In the genomic region with DNA sequence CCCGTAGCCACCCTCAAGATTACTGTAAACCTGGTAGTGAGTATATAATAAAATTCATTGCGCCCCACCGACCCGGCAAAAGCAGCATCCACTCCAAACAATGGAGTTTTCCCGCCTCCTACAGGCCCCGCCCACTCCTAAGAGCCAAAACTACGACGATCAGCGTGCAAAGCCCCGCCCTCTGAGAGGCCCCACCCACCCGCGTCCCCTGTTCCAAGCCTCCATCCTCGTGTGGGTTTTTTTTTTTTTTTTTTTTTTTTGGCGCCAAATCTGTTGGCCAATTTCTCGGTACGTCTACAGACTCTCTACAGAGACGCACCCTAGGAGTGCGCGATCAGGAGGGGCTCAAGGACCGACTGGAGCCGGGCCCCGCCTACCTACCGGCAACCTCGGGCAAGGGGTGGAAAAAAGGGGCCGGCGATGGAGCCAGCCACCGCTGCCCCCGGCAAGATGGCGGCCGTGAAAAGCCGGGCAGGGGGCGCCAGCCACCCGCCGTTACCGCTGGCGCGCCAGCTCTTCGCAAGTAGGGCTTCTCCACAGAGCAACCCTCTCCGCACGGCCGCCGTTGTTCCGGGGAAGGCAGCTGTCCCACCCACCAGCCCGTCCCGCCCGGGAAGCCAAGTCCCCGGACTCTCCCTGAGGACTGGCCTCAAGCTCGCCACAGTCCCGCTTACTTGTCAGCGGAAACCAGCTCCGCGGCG, we compare ENCODE assay signal across 8 mouse cellular contexts. TPM values are rescaled to one million over a fixed set of nuclear protein-coding genes. Genes with fewer than 3 reads are reported as not detected.
DNase-seq lines count a peak whose midpoint lies in the region; ATAC-seq and TF ChIP-seq lines count a peak whose summit lies in the region.

No protein-coding gene starts in this region.

- no peaks in the 10 kb centered on the region for H3K9me3 ChIP-seq in embryonic facial prominence, embryonic 10.5 days
- no peaks in the 10 kb centered on the region for H3K9me3 ChIP-seq in intestine, postnatal 0 days (ENCODE audit: control insufficient read depth)
- no peaks in the 10 kb centered on the region for H3K9me3 ChIP-seq in limb, embryonic 12.5 days
- H3K9me3 ChIP-seq in midbrain, embryonic 14.5 days (ENCODE audit: control insufficient read depth, low read length), result no peaks in the 10 kb centered on the region

- peak; percentile 72 for ATAC-seq in granulocyte monocyte progenitor cell, adult 5-6 weeks (replicated peaks; ENCODE audit: poor library complexity, severe bottlenecking)
- ATAC-seq in intestine, postnatal 0 days, result peak; percentile 62
- peak; percentile 74 for ATAC-seq in limb, embryonic 12.5 days (ENCODE audit: insufficient number of reproducible peaks, insufficient read depth, low FRiP score, low TSS enrichment, low read depth)
- peak; percentile 82 for ATAC-seq in midbrain, embryonic 14.5 days (ENCODE audit: low FRiP score, low TSS enrichment)

- H3K4me1 ChIP-seq in embryonic facial prominence, embryonic 10.5 days, result peaks cover 16% of the 10 kb centered on the region
- peaks cover 5% of the 10 kb centered on the region; the same call in 1 of the 2 replicates for H3K4me1 ChIP-seq in intestine, postnatal 0 days (replicated peaks; ENCODE audit: control insufficient read depth, insufficient read depth, low read length)
- H3K4me1 ChIP-seq in limb, embryonic 12.5 days (replicated peaks), result peaks cover 11% of the 10 kb centered on the region
- H3K4me1 ChIP-seq in midbrain, embryonic 14.5 days (ENCODE audit: control insufficient read depth, insufficient read depth, low read length), result peaks cover 18% of the 10 kb centered on the region

- no peaks in the 10 kb centered on the region for H3K27me3 ChIP-seq in embryonic facial prominence, embryonic 10.5 days (replicated peaks; ENCODE audit: low read depth, poor library complexity, severe bottlenecking)
- H3K27me3 ChIP-seq in intestine, postnatal 0 days (replicated peaks; ENCODE audit: control insufficient read depth, insufficient read depth, low read length), result no peaks in the 10 kb centered on the region
- H3K27me3 ChIP-seq in limb, embryonic 12.5 days, result no peaks in the 10 kb centered on the region
- no peaks in the 10 kb centered on the region for H3K27me3 ChIP-seq in midbrain, embryonic 14.5 days (ENCODE audit: control insufficient read depth, insufficient read depth, low read length)

- DNase-seq in 3T3-L1 (ENCODE audit: low read depth, low spot score), result peak; percentile 93
- DNase-seq in adrenal gland, postnatal 14 days, result peak; percentile 89
- peak; percentile 96 for DNase-seq in embryonic facial prominence, embryonic 10.5 days (ENCODE audit: low spot score)
- peak; percentile 95 for DNase-seq in midbrain, embryonic 14.5 days
- peak; percentile 61 to 76 for DNase-seq in spleen, adult 18-20 months

- peak; percentile 43 for TF ChIP-seq CTCF in intestine, postnatal 0 days (IDR thresholded peaks at IDR 0.05; ENCODE audit: low read depth)

- peak overlapping the region; percentile 92 for H3K9ac ChIP-seq in intestine, postnatal 0 days (ENCODE audit: low read depth, low read length)
- peak overlapping the region; percentile 84 for H3K9ac ChIP-seq in limb, embryonic 12.5 days (replicated peaks)
- H3K9ac ChIP-seq in midbrain, embryonic 14.5 days (replicated peaks; ENCODE audit: low read length), result peak overlapping the region; percentile 70

- WGBS in embryonic facial prominence, embryonic 10.5 days, result under 1% methylated on average over 52 of the region's 53 CpGs
- WGBS in intestine, postnatal 0 days, result under 1% methylated on average over 52 of the region's 53 CpGs
- under 1% methylated on average over 53 of the region's 53 CpGs for WGBS in limb, embryonic 12.5 days
- WGBS in midbrain, embryonic 14.5 days, result under 1% methylated on average over 53 of the region's 53 CpGs

- H3K4me3 ChIP-seq in embryonic facial prominence, embryonic 10.5 days, result peak overlapping the region; percentile 99
- peak overlapping the region; percentile 100 for H3K4me3 ChIP-seq in intestine, postnatal 0 days (ENCODE audit: low read depth, low read length)
- H3K4me3 ChIP-seq in limb, embryonic 12.5 days (replicated peaks), result peak overlapping the region; percentile 82
- peak overlapping the region; percentile 100 for H3K4me3 ChIP-seq in midbrain, embryonic 14.5 days (replicated peaks; ENCODE audit: low read depth, low read length)

- peaks cover 40% of the 10 kb centered on the region for H3K36me3 ChIP-seq in embryonic facial prominence, embryonic 10.5 days (replicated peaks)
- H3K36me3 ChIP-seq in intestine, postnatal 0 days (ENCODE audit: control insufficient read depth, insufficient read depth), result peaks cover 9% of the 10 kb centered on the region; the same call in 1 of the 2 replicates
- H3K36me3 ChIP-seq in limb, embryonic 12.5 days, result peaks cover 28% of the 10 kb centered on the region
- peaks cover 5% of the 10 kb centered on the region for H3K36me3 ChIP-seq in midbrain, embryonic 14.5 days (ENCODE audit: control insufficient read depth, insufficient read depth, low read length)

- H3K27ac ChIP-seq in embryonic facial prominence, embryonic 10.5 days (replicated peaks), result peak overlapping the region; percentile 99
- peak overlapping the region; percentile 91 for H3K27ac ChIP-seq in intestine, postnatal 0 days (ENCODE audit: low read depth, low read length)
- peak overlapping the region; percentile 95 for H3K27ac ChIP-seq in limb, embryonic 12.5 days
- peak overlapping the region; percentile 94 for H3K27ac ChIP-seq in midbrain, embryonic 14.5 days (replicated peaks; ENCODE audit: low read depth, low read length)

- peak overlapping the region; percentile 79 for H3K4me2 ChIP-seq in intestine, postnatal 0 days (replicated peaks; ENCODE audit: low read depth)
- H3K4me2 ChIP-seq in limb, embryonic 12.5 days, result peak overlapping the region; percentile 62
- peak overlapping the region; percentile 57 for H3K4me2 ChIP-seq in midbrain, embryonic 14.5 days (ENCODE audit: low read length)

RNA-seq across cellular contexts. Expression of a gene that starts 0.9 kb away (rescaled TPM):
- 51.1 and 51.6 TPM in 2 replicates for total RNA-seq in adrenal gland, postnatal 14 days (2021)
- 333 and 342 TPM in 2 replicates for polyA plus RNA-seq in embryonic facial prominence, embryonic 10.5 days (2016; fragmentation: Nextera tagmentation; extraction: Ambion mirVana)
- 190 and 192 TPM in 2 replicates for total RNA-seq in granulocyte monocyte progenitor cell, adult 5-6 weeks (2014; fragmentation: Nextera tagmentation)
- 397 and 446 TPM in 2 replicates for total RNA-seq in granulocyte monocyte progenitor cell, adult 5-6 weeks (2017)
- polyA plus RNA-seq in intestine, postnatal 0 days (2015; fragmentation: Nextera tagmentation; extraction: Ambion mirVana), result 36.9 and 38.6 TPM in 2 replicates
- polyA plus RNA-seq in limb, embryonic 12.5 days (2016; fragmentation: Nextera tagmentation; extraction: Ambion mirVana), result 322 and 325 TPM in 2 replicates
- 94.4 and 110 TPM in 2 replicates for polyA plus RNA-seq in midbrain, embryonic 14.5 days (2014; fragmentation: Nextera tagmentation; extraction: Ambion mirVana)

RNA-seq across cellular contexts. Expression of a gene that starts 24.7 kb away (rescaled TPM):
- total RNA-seq in adrenal gland, postnatal 14 days (2021), result 639 and 649 TPM in 2 replicates
- 644 and 663 TPM in 2 replicates for polyA plus RNA-seq in embryonic facial prominence, embryonic 10.5 days (2016; fragmentation: Nextera tagmentation; extraction: Ambion mirVana)
- 398 and 454 TPM in 2 replicates for total RNA-seq in granulocyte monocyte progenitor cell, adult 5-6 weeks (2014; fragmentation: Nextera tagmentation)
- 580 and 694 TPM in 2 replicates for total RNA-seq in granulocyte monocyte progenitor cell, adult 5-6 weeks (2017)
- 860 and 870 TPM in 2 replicates for polyA plus RNA-seq in intestine, postnatal 0 days (2015; fragmentation: Nextera tagmentation; extraction: Ambion mirVana)
- polyA plus RNA-seq in limb, embryonic 12.5 days (2016; fragmentation: Nextera tagmentation; extraction: Ambion mirVana), result 634 and 637 TPM in 2 replicates
- 638 and 660 TPM in 2 replicates for polyA plus RNA-seq in midbrain, embryonic 14.5 days (2014; fragmentation: Nextera tagmentation; extraction: Ambion mirVana)

RNA-seq across cellular contexts. Expression of a gene that starts 30.4 kb away (rescaled TPM):
- 10.0 and 11.0 TPM in 2 replicates for total RNA-seq in adrenal gland, postnatal 14 days (2021)
- 1.6 and 1.7 TPM in 2 replicates for polyA plus RNA-seq in embryonic facial prominence, embryonic 10.5 days (2016; fragmentation: Nextera tagmentation; extraction: Ambion mirVana)
- 11.4 TPM in 1 of 2 replicates, not detected in the other for total RNA-seq in granulocyte monocyte progenitor cell, adult 5-6 weeks (2014; fragmentation: Nextera tagmentation)
- 0.26 and 0.43 TPM in 2 replicates for total RNA-seq in granulocyte monocyte progenitor cell, adult 5-6 weeks (2017)
- 4.1 and 6.1 TPM in 2 replicates for polyA plus RNA-seq in intestine, postnatal 0 days (2015; fragmentation: Nextera tagmentation; extraction: Ambion mirVana)
- polyA plus RNA-seq in limb, embryonic 12.5 days (2016; fragmentation: Nextera tagmentation; extraction: Ambion mirVana), result 2.4 and 2.5 TPM in 2 replicates
- polyA plus RNA-seq in midbrain, embryonic 14.5 days (2014; fragmentation: Nextera tagmentation; extraction: Ambion mirVana), result 5.4 and 5.9 TPM in 2 replicates

RNA-seq across cellular contexts. Expression of a gene that starts 58.5 kb away (rescaled TPM):
- 546 and 672 TPM in 2 replicates for total RNA-seq in adrenal gland, postnatal 14 days (2021)
- 1,415 and 1,463 TPM in 2 replicates for polyA plus RNA-seq in embryonic facial prominence, embryonic 10.5 days (2016; fragmentation: Nextera tagmentation; extraction: Ambion mirVana)
- 255 and 303 TPM in 2 replicates for total RNA-seq in granulocyte monocyte progenitor cell, adult 5-6 weeks (2014; fragmentation: Nextera tagmentation)
- total RNA-seq in granulocyte monocyte progenitor cell, adult 5-6 weeks (2017), result 264 and 283 TPM in 2 replicates
- polyA plus RNA-seq in intestine, postnatal 0 days (2015; fragmentation: Nextera tagmentation; extraction: Ambion mirVana), result 1,180 and 1,265 TPM in 2 replicates
- polyA plus RNA-seq in limb, embryonic 12.5 days (2016; fragmentation: Nextera tagmentation; extraction: Ambion mirVana), result 1,153 and 1,285 TPM in 2 replicates
- 378 and 430 TPM in 2 replicates for polyA plus RNA-seq in midbrain, embryonic 14.5 days (2014; fragmentation: Nextera tagmentation; extraction: Ambion mirVana)

Comparison
In these comparisons a context has a peak if more than half of its experiments do, and no peak if none do; other contexts are left out.
1. Peak in every context shown above with its lines: DNase-seq, ATAC-seq, H3K4me3 ChIP-seq and H3K27ac ChIP-seq.